Mouse (Mus musculus): Measurements from ENCODE around the gene Spata31d1b. TPM values are rescaled to one million over a fixed set of nuclear protein-coding genes. Genes with fewer than 3 reads are reported as not detected.
A peak's percentile ranks its signal among the peaks of the same experiment; 100 is the strongest.
"Not testable (repeated sequence)": the region's sequence is repeated elsewhere in the genome, so short reads cannot be mapped to it uniquely, and the experiment has no call there.

The Spata31d1b gene
- total RNA-seq, 2 experiments from 2014 or later = not detected

- no peak for ATAC-seq (replicated peaks; ENCODE audit: low FRiP score, poor library complexity, severe bottlenecking)
These were observed 21.5 kb upstream of the Spata31d1b start for GRCm38 (mm10) chr13:59690576-59690975.

- no peak for ATAC-seq (replicated peaks; ENCODE audit: low FRiP score, poor library complexity, severe bottlenecking)
These were observed 20.6 kb upstream of the Spata31d1b start for GRCm38 (mm10) chr13:59691478-59691877.

GRCm38 (mm10) chr13:59694008-59694407, 18.1 kb upstream of the Spata31d1b start, which contains the start of gene 4921517D22Rik:
Gene 4921517D22Rik, minus strand, starts transcription at chr13:59694108.
- ATAC-seq (replicated peaks; ENCODE audit: low FRiP score, poor library complexity, severe bottlenecking) = no peak

GRCm38 (mm10) chr13:59695781-59696180, 16.3 kb upstream of the Spata31d1b start:
- no peak for ATAC-seq (replicated peaks; ENCODE audit: low FRiP score, poor library complexity, severe bottlenecking)

GRCm38 (mm10) chr13:59699131-59699530, 13.0 kb upstream of the Spata31d1b start:
- no peak for ATAC-seq (replicated peaks; ENCODE audit: low FRiP score, poor library complexity, severe bottlenecking)

- ATAC-seq (replicated peaks; ENCODE audit: low FRiP score, poor library complexity, severe bottlenecking) = 0 out of 2 replicates have a peak, but pooled peaks have one; percentile 18
These were observed 11.9 kb upstream of the Spata31d1b start for GRCm38 (mm10) chr13:59700137-59700536.

GRCm38 (mm10) chr13:59703514-59703913, 8.6 kb upstream of the Spata31d1b start:
- ATAC-seq (replicated peaks; ENCODE audit: low FRiP score, poor library complexity, severe bottlenecking) = no peak

GRCm38 (mm10) chr13:59704562-59704961, 7.5 kb upstream of the Spata31d1b start:
- no peak for ATAC-seq (replicated peaks; ENCODE audit: low FRiP score, poor library complexity, severe bottlenecking)

GRCm38 (mm10) chr13:59710230-59710629, 1.9 kb upstream of the Spata31d1b start, which contains the start of gene Spata31d1a:
Gene Spata31d1a, minus strand, starts transcription at chr13:59710330.
- no peak for ATAC-seq (replicated peaks; ENCODE audit: low FRiP score, poor library complexity, severe bottlenecking)

GRCm38 (mm10) chr13:59713710-59714109, 1.6 kb downstream of the Spata31d1b start:
- ATAC-seq (replicated peaks; ENCODE audit: low FRiP score, poor library complexity, severe bottlenecking) = no peak

GRCm38 (mm10) chr13:59718857-59719440, 6.9 kb downstream of the Spata31d1b start:
- not testable (repeated sequence) for ATAC-seq (replicated peaks; ENCODE audit: low FRiP score, poor library complexity, severe bottlenecking)

GRCm38 (mm10) chr13:59719475-59719874, 7.4 kb downstream of the Spata31d1b start:
- ATAC-seq (replicated peaks; ENCODE audit: low FRiP score, poor library complexity, severe bottlenecking) = no peak

- ATAC-seq (replicated peaks; ENCODE audit: low FRiP score, poor library complexity, severe bottlenecking) = not testable (repeated sequence)
These were observed 10.0 kb downstream of the Spata31d1b start for GRCm38 (mm10) chr13:59722089-59722488.

- no peak for ATAC-seq (replicated peaks; ENCODE audit: low FRiP score, poor library complexity, severe bottlenecking)
These were observed 14.2 kb downstream of the Spata31d1b start for GRCm38 (mm10) chr13:59726139-59726867.

GRCm38 (mm10) chr13:59728378-59729093, 16.5 kb downstream of the Spata31d1b start:
- peak; percentile 84 for ATAC-seq (replicated peaks; ENCODE audit: low FRiP score, poor library complexity, severe bottlenecking)

GRCm38 (mm10) chr13:59731652-59732051, 19.6 kb downstream of the Spata31d1b start, which contains the start of gene Spata31d1d:
Gene Spata31d1d, minus strand, starts transcription at chr13:59731752.
- no peak for ATAC-seq (replicated peaks; ENCODE audit: low FRiP score, poor library complexity, severe bottlenecking)

- ATAC-seq (replicated peaks; ENCODE audit: low FRiP score, poor library complexity, severe bottlenecking) = no peak
These were observed 21.9 kb downstream of the Spata31d1b start for GRCm38 (mm10) chr13:59733936-59734335.

GRCm38 (mm10) chr13:59734347-59734746, 22.3 kb downstream of the Spata31d1b start:
- not testable (repeated sequence) for ATAC-seq (replicated peaks; ENCODE audit: low FRiP score, poor library complexity, severe bottlenecking)

GRCm38 (mm10) chr13:59735190-59735589, 23.1 kb downstream of the Spata31d1b start:
- ATAC-seq (replicated peaks; ENCODE audit: low FRiP score, poor library complexity, severe bottlenecking) = peak; percentile 22

GRCm38 (mm10) chr13:59738455-59738854, 26.4 kb downstream of the Spata31d1b start:
- peak; percentile 77 for ATAC-seq (replicated peaks; ENCODE audit: low FRiP score, poor library complexity, severe bottlenecking)

Measured in erythroid progenitor cell, adult 5-6 weeks (primary cell).